Mouse (Mus musculus) frontal cortex, postnatal 36 days (tissue): ENCODE results near the gene Dnajc7.
"Not testable (repeated sequence)": the region's sequence is repeated elsewhere in the genome, so short reads cannot be mapped to it uniquely, and the experiment has no call there.

Source experiments
- DNase-seq, 2 experiments: peaks; one replicate each; pipeline ENCODE4 v3.0.0; 2022; ENCODE audit warnings: low spot score in 2 of 2

Dnajc7 gene

GRCm38 (mm10) chr11:100619982-100620381, at the start of gene Dnajc7:
Gene Dnajc7 (minus strand): TSS chr11:100620168.
- DNase-seq, result no peak

GRCm38 (mm10) chr11:100659806-100660205, 39.8 kb upstream of the Dnajc7 start:
- DNase-seq, result no peak

GRCm38 (mm10) chr11:100656458-100656857, 36.5 kb upstream of the Dnajc7 start:
- no peak for DNase-seq

GRCm38 (mm10) chr11:100655589-100655988, 35.6 kb upstream of the Dnajc7 start:
- DNase-seq, result not testable (repeated sequence)

GRCm38 (mm10) chr11:100651748-100652147, 31.8 kb upstream of the Dnajc7 start:
- DNase-seq, result no peak

- no peak for DNase-seq
Measured at GRCm38 (mm10) chr11:100651205-100651604, 31.2 kb upstream of the Dnajc7 start.

GRCm38 (mm10) chr11:100648405-100648804, 28.4 kb upstream of the Dnajc7 start:
- DNase-seq, result no peak

- DNase-seq, result no peak
Measured at GRCm38 (mm10) chr11:100646265-100646664, 26.3 kb upstream of the Dnajc7 start.

GRCm38 (mm10) chr11:100643612-100644575, 23.9 kb upstream of the Dnajc7 start:
- DNase-seq, result no peak

GRCm38 (mm10) chr11:100640159-100640906, 20.4 kb upstream of the Dnajc7 start:
- peak; percentile 64 for DNase-seq

GRCm38 (mm10) chr11:100634530-100634929, 14.6 kb upstream of the Dnajc7 start:
- no peak for DNase-seq

- no peak for DNase-seq
Measured at GRCm38 (mm10) chr11:100628862-100629352, 8.9 kb upstream of the Dnajc7 start.

GRCm38 (mm10) chr11:100628056-100628455, 8.1 kb upstream of the Dnajc7 start:
- DNase-seq, result no peak

- DNase-seq, result peak; percentile 59 to 65
Measured at GRCm38 (mm10) chr11:100626701-100627195, 6.8 kb upstream of the Dnajc7 start.

GRCm38 (mm10) chr11:100625754-100626700, 6.1 kb upstream of the Dnajc7 start:
- no peak for DNase-seq

GRCm38 (mm10) chr11:100623867-100624266, 3.9 kb upstream of the Dnajc7 start:
- no peak for DNase-seq

GRCm38 (mm10) chr11:100622714-100623113, 2.7 kb upstream of the Dnajc7 start:
- peak; percentile 97 for DNase-seq

GRCm38 (mm10) chr11:100619485-100619975, 438 bp downstream of the Dnajc7 start:
- DNase-seq, result peak; percentile 98

- DNase-seq, result no peak
Measured at GRCm38 (mm10) chr11:100618761-100619484, 1.0 kb downstream of the Dnajc7 start, which contains the start of gene Nkiras2. Gene Nkiras2 (plus strand): TSS chr11:100619244.

- DNase-seq, result no peak
Measured at GRCm38 (mm10) chr11:100617480-100617879, 2.5 kb downstream of the Dnajc7 start.
